ENCODE assay signal across 8 mouse cellular contexts in genomic region chr9:107635279-107636028, GRCm38 (mm10). TPM values are rescaled to one million over a fixed set of nuclear protein-coding genes. Genes with fewer than 3 reads are reported as not detected.
DNase-seq lines count a peak whose midpoint lies in the region; ATAC-seq and TF ChIP-seq lines count a peak whose summit lies in the region.

Gene Gnai2, minus strand, starts transcription at chr9:107635367.

- peak within 1 kb of the TSS; percentile 93 for H3K27ac ChIP-seq in hindbrain, embryonic 14.5 days

- in situ Hi-C loops in Patski (cut with MboI; ENCODE audit: low pct_unique_long_range_greater_than_20kb) = no loop called here

- peak; percentile 79 for DNase-seq in Patski (ENCODE audit: low read depth, low spot score)
- DNase-seq in cerebellum, postnatal 25 days = peak; percentile 94 to 96
- DNase-seq in frontal cortex, postnatal 25 days (ENCODE audit: low spot score in 2 of 2) = peak; percentile 72 to 87
- DNase-seq in hindbrain, embryonic 14.5 days (ENCODE audit: low spot score) = peak; percentile 90
- peak; percentile 94 to 95 for DNase-seq in layer of hippocampus, postnatal 36 days
- peak; percentile 98 for DNase-seq in lung, postnatal 36 days
- peak; percentile 69 for DNase-seq in retina, postnatal 7 days (ENCODE audit: low read depth, low spot score)
- DNase-seq in urinary bladder, adult 2 months (ENCODE audit: low spot score) = peak; percentile 90

- no peaks in the 10 kb centered on the region for H3K36me3 ChIP-seq in hindbrain, embryonic 14.5 days (replicated peaks; ENCODE audit: control insufficient read depth, insufficient read depth)

- H3K9ac ChIP-seq in hindbrain, embryonic 14.5 days = peak within 1 kb of the TSS; percentile 82

- H3K4me3 ChIP-seq in hindbrain, embryonic 14.5 days (replicated peaks; ENCODE audit: low read length) = peak within 1 kb of the TSS; percentile 69

- ATAC-seq in Patski = peak; percentile 89
- peak; percentile 91 for ATAC-seq in hindbrain, embryonic 14.5 days (ENCODE audit: low FRiP score)

- H3K4me2 ChIP-seq in hindbrain, embryonic 14.5 days (replicated peaks) = peak within 1 kb of the TSS; percentile 98

- CTCF ChIA-PET in Patski (lab: Charles Lee) = interaction anchor here (0.7 to 1.9 kb wide), 6 partner anchors 9 to 33 kb away, joined by 3 to 13 read pairs (median 4); no protein-coding TSS in a partner anchor

- POLR2A ChIA-PET in Patski (lab: Charles Lee) = interaction anchor here (0.6 to 1.0 kb wide), 4 partner anchors 9 to 80 kb away, joined by 3 to 7 read pairs (median 4); no protein-coding TSS in a partner anchor

- H3K27me3 ChIP-seq in Patski = no peaks in the 10 kb centered on the region
- H3K27me3 ChIP-seq in hindbrain, embryonic 14.5 days (ENCODE audit: control insufficient read depth, insufficient read depth, low read length) = no peaks in the 10 kb centered on the region

- H3K9me3 ChIP-seq in hindbrain, embryonic 14.5 days (ENCODE audit: control insufficient read depth, low read length) = no peaks in the 10 kb centered on the region

- 2% methylated on average over 36 of the region's 38 CpGs for WGBS in hindbrain, embryonic 14.5 days

- no peak for TF ChIP-seq CTCF in Patski (IDR thresholded peaks at IDR 0.05)

- peaks cover 43% of the 10 kb centered on the region for H3K4me1 ChIP-seq in hindbrain, embryonic 14.5 days (replicated peaks; ENCODE audit: control insufficient read depth, insufficient read depth, low read length)

RNA-seq across cellular contexts. Expression of gene Gnai2, which starts in this region (rescaled TPM):
- 592 TPM for polyA plus RNA-seq in Patski (2021)
- polyA plus RNA-seq in hindbrain, embryonic 14.5 days (2014; fragmentation: Nextera tagmentation; extraction: Ambion mirVana) = 282 and 291 TPM in 2 replicates
- 100 to 1,000 TPM; 195 to 208 TPM for total RNA-seq in layer of hippocampus, postnatal 36 days (2021)
- polyA plus RNA-seq in urinary bladder, adult 2 months (2012; rRNA removed) = 449 and 465 TPM in 2 replicates

Comparison
In these comparisons a context has a peak if more than half of its experiments do, and no peak if none do; other contexts are left out.
1. Peak in every context shown above with its lines: DNase-seq, ATAC-seq, H3K4me3 ChIP-seq and H3K27ac ChIP-seq.